Mouse (Mus musculus) ovary, postnatal 10 days (tissue): ENCODE measurements around the gene Il15.

Experiments
- DNase-seq: peaks from one replicate; pipeline ENCODE4 v3.0.0; 2022; ENCODE audit warnings: low spot score

Gene Il15

GRCm38 (mm10) chr8:82402686-82403330 is at the start of gene Il15:
Gene Il15 (minus strand): TSS chr8:82403222.
- peak; percentile 60 for DNase-seq

- DNase-seq, result no peak
Observed at GRCm38 (mm10) chr8:82444897-82445296, 41.9 kb upstream of the Il15 start.

GRCm38 (mm10) chr8:82416587-82417340 is 13.7 kb upstream of the Il15 start:
- DNase-seq, result no peak

GRCm38 (mm10) chr8:82415485-82415884 is 12.5 kb upstream of the Il15 start:
- no peak for DNase-seq

- DNase-seq, result no peak
Observed at GRCm38 (mm10) chr8:82410135-82410534, 7.1 kb upstream of the Il15 start.

GRCm38 (mm10) chr8:82407060-82407459 is 4.0 kb upstream of the Il15 start:
- DNase-seq, result no peak

GRCm38 (mm10) chr8:82404068-82404467 is 1.0 kb upstream of the Il15 start:
- no peak for DNase-seq

- DNase-seq, result peak; percentile 35
Observed at GRCm38 (mm10) chr8:82402261-82402685, 749 bp downstream of the Il15 start.

- no peak for DNase-seq
Observed at GRCm38 (mm10) chr8:82401490-82401889, 1.5 kb downstream of the Il15 start.

GRCm38 (mm10) chr8:82401059-82401458 is 2.0 kb downstream of the Il15 start:
- DNase-seq, result no peak

- no peak for DNase-seq
Observed at GRCm38 (mm10) chr8:82400376-82400775, 2.6 kb downstream of the Il15 start.

- no peak for DNase-seq
Observed at GRCm38 (mm10) chr8:82398546-82398945, 4.5 kb downstream of the Il15 start.

GRCm38 (mm10) chr8:82391258-82391657 is 11.8 kb downstream of the Il15 start:
- DNase-seq, result no peak

- no peak for DNase-seq
Observed at GRCm38 (mm10) chr8:82388356-82388902, 14.6 kb downstream of the Il15 start.

- no peak for DNase-seq
Observed at GRCm38 (mm10) chr8:82387614-82388013, 15.4 kb downstream of the Il15 start.

GRCm38 (mm10) chr8:82385867-82386266 is 17.2 kb downstream of the Il15 start:
- no peak for DNase-seq

- DNase-seq, result no peak
Observed at GRCm38 (mm10) chr8:82384458-82385234, 18.4 kb downstream of the Il15 start.

GRCm38 (mm10) chr8:82383346-82383745 is 19.7 kb downstream of the Il15 start:
- no peak for DNase-seq

- no peak for DNase-seq
Observed at GRCm38 (mm10) chr8:82382316-82382715, 20.7 kb downstream of the Il15 start.

- no peak for DNase-seq
Observed at GRCm38 (mm10) chr8:82374470-82374869, 28.6 kb downstream of the Il15 start.

- no peak for DNase-seq
Observed at GRCm38 (mm10) chr8:82372846-82373245, 30.2 kb downstream of the Il15 start.

GRCm38 (mm10) chr8:82370657-82371056 is 32.4 kb downstream of the Il15 start:
- no peak for DNase-seq

GRCm38 (mm10) chr8:82361061-82361460 is 42.0 kb downstream of the Il15 start:
- DNase-seq, result no peak
